Mouse (Mus musculus) adrenal gland, postnatal 10 days (tissue): ENCODE results near the gene Dido1. TPM values are rescaled to one million over a fixed set of nuclear protein-coding genes. Genes with fewer than 3 reads are reported as not detected.

Experiments
- DNase-seq: peaks from one replicate; pipeline ENCODE4 v3.0.0; 2021; ENCODE audit warnings: mixed read lengths
- total RNA-seq, 2 experiments: library from RNA; stranded (reverse); gene quantifications; 2 replicates each; pipeline ENCODE4 v1.2.3; 2021

Gene Dido1
- total RNA-seq, 2 experiments from 2014 or later = 41.1 to 55.9 TPM

DNA sequence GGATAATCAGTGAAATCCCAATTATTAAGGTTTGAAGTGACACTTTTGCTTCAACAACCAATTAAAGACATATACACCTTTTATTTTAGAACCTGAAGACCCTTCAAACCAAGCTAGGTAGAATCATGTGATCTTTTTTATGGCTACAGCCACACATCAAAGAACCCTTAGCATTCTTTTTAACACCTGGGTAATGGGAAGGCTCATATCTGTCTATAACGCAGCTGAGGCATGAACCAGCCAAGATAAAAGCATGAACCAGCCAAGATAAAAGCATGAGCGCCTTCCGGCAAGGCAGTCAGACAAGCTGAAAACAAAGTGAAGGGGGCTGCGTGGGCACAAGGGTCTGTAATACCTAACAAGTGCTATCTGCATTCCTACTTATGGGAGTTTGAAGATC, 25.8 kb downstream of the Dido1 start:
- DNase-seq = no peak

DNA sequence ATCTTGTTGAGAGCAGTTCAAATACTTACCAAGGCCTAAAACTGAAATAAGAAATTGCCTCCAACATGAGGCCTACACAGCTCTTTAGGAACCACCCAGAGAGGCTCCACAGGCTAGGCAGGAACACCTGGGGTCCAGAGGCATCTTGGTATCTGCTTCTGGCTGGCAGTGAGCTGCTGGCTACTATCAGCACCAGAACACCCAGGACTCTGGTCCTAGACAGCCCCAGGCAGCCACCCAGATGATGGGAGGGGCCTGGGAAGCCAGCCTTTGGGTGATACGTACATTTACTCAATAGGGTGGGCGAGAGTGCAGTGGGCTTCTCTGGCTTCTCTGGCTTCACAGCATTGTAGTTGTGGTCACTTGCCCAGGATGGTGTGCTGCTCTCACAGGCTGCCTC, 26.3 kb downstream of the Dido1 start:
- DNase-seq = no peak

DNA sequence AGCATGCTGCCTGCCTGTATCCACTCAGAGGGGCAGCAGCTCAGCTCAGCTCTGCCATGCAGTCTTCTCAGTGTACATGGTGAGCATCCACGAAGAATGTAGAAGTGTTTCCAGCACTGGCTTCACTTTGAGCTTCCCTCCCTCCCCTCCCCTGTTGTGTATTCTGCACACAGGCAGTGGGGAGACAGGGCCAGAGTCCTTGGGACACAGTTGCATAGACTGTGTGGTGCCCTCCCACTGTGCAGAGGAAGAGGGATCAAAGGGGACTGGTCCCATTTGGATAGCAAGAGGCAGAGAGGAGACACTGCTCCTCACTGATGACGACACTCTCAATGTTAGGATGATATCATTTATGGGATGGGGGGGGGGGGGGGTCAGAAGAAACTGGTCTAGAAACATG, 28.6 kb downstream of the Dido1 start:
- DNase-seq = no peak

DNA sequence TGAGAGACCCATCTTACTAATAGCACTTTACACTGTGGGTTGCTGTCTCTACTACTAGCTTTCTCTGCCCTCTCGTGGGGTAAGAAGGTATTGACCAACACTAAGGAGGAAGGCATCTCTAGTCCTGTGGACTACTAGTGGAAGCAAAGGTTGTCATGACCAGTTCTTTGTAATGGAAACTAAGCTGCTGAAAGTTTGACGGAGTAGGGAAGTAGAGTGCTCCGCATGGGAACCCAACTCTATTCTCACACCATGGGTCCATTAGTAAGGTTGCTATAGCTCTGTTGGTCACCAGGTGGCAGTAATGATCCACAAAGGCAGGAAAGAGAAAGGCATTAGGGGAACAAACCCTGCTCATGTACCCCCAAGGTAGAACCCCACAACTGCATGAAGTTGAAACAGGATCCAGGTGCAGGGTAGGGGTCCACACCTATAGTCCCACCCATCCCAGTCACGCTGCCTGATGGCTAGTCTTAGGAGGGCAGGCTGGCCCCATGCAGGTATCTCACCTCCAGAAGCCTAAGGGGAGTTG, 31.1 kb downstream of the Dido1 start:
- peak; percentile 73 for DNase-seq

DNA sequence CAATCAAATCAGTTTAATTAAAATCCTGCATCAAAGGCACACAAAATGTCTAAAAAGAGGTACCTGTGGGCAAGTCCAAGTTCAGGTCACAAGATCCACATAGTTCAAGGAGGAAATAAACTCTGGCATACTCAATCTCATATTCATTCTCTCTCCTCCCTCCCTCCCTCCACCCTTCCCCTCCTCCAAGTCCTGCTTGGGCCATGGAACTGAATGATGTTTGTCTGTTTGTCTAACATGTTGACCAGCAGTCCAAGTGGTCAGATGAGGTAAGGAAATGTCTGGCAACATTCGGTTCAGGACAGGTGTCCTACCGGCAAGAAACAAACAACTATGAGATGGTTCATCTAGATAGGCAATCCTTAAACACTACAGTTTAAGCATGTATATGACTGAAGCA, 33.1 kb downstream of the Dido1 start:
- DNase-seq = no peak

DNA sequence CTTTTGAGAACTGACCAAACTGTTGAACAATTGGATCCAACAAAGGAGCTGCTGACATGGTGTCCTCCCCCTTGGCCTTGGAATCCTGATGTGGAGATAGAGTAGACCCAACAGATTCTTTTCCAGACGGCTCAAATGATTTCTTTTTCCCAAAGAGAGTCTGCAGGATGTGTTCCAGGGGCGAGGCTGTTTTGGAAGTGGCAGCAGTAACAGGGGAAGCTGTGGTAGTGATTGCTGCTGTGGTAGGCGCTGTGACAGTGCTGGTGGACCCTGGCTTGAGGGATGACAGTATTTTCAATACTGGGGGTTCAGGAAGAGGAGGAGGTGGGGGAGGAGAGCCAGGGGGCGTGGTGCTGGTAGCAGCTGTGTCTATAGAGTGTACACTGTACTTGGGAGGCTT, 47.8 kb downstream of the Dido1 start:
- DNase-seq = no peak

DNA sequence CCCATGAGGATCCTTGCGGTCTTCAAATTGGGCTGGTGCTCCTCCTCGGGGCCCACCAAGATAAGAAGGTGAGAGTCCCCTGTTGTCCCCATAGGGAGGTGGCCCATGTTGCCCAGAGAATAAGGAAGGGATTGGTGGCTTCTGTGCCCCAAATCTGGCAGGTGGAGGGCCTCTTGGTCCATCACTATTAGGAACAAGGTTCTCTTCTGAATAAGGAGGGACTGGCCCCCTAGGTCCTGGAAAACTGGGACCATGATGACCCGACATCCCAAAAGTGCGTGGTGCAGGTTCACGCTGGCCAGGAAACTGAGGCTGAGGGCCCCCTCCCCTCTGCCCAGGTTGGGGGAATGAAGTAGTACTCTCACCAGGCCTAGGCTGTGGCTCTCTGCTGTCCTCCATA, 49.3 kb downstream of the Dido1 start:
- no peak for DNase-seq

DNA sequence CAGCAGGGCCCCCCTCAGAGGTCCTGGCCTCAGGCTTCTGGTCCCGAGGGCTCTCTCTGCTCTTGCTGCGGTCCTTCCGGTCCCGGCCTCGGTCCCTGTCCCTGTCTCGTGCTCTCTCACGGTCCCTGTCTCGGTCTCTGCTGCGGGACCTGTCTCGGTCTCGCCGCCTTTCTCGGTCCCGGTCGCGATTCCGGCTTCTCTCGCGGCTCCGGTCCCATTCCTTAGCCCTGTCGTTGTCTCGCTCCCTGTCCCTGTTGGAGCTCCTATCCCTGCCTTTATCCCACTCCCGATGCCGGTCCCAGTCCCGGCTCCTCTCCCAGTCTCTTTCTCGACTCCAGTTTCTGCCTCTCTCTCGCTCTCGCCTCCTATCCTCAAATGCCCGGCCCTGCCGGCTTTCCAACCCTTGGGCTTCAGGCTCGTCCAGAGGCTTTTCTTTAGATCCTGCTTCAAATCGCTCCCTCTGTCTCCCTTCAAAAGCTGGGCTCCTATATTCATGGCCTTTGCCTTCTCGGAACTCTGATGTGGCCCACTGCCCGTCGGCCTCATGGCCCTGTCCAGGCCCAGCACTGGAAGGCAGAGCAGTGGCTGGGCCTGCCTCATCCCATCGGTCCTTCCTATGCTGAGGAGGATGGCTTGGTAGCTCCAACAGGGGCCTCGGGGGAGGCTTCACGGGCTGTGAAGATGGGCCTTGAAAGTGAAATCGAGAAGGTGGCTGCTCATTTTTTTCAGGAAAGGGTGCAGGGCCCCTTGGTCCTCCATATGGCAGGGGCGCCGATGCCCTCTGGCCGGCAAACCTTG, 50.2 kb downstream of the Dido1 start:
- DNase-seq = peak; percentile 31

DNA sequence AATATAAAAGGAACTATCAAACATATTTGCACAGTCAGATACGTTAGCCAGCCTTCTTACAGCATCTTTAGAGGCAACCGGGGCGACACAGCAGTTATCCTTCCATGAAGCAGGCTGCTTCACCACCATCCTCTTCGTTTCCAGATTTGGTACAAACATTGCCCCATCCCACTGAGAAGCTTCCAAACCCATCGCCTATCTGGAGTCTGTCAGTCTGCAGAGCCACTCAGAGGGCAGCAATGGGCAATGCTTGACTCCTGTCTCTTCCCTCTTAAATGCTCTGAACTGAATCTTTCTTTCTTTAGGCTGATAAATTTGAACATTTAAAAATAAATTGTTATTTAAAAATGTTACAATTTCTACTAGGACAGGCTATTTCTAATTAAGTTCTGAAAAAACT, 51.4 kb downstream of the Dido1 start:
- no peak for DNase-seq

DNA sequence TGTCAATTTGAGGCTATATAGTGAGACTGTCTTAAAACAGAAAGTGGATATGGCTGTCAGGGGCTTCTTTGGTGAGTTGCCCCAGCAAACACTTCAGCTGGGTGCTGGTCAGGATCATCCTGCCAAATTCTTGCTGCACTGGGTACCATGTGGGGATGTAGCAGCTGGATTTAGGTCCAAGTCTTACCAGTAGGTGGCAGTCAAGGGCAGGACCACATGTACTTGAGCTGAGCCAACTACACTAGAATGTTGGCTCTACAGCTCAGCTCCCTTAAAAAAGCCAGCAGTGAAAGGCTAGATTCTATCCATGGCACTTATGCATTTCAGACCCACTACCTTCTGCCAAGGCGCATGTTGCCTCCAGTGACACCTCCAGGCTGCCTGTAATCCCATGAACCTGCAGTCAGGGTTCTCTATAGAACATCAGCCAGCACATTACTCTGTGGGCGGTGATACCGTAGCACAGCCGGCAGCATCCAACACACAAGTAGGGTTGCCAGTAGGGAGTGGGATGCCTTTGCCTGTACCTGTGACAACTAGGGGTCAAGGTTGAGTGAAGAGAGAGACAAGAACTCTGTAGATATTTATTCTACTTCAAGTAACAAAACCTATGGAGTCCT, 52.3 kb downstream of the Dido1 start:
- DNase-seq = peak; percentile 83

DNA sequence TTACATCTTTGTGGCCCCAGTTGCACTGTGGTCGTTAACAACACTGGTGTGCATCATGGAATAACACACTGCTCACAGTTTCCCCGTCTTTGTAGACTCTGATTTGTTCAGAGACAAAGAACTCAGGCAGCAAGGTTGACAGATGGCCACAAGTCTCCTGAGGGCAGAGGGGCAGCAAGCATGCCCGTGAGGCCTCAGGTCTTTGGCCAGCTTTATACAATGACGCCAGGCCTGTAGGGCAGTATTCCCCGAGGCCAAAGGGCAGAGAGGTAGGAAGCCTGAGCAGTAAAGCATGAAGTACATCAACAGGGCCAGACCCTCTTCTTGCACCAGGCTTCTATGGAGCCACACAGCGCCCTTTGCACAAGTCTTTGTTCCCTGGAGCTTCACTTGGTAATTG, 54.6 kb downstream of the Dido1 start:
- DNase-seq = no peak

DNA sequence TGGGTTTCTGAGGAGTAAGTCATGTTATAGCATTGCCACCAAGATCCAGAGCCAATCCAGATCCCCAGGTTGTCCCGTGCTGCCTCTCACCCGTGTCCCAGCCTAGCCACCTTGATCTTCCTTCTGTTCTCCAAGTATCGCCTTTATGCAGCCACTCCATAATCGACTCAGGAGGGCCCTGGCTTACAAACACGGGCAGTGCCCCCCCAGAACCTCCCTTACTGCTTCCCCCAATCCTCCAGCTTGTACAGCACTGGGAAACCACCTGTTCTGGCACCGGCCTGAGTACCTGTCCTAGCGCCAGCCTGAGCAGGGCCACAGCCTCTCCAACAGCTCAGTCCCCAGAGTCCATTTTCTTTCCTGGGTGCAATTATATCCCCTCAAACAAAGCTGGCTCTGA, 55.1 kb downstream of the Dido1 start:
- no peak for DNase-seq

DNA sequence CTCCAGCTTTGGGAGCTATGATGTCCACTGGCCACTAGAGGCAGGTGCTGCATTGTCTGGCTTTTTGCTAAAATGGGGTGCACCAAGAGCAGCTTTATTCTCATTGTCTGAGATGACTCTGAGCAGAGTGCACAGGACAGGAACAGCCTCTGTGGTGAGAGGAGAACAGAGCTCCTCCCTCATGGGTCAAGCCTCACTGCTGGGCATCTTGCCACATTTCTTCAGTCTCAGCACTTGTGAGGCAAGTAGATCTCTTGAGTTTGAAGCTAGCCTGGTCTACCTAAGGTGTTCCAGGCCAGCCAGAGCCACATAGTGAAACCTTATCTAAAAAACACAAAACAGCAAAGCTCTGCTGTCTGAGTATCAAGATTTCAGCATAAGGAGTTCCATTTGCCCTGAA, 63.0 kb downstream of the Dido1 start:
- no peak for DNase-seq

DNA sequence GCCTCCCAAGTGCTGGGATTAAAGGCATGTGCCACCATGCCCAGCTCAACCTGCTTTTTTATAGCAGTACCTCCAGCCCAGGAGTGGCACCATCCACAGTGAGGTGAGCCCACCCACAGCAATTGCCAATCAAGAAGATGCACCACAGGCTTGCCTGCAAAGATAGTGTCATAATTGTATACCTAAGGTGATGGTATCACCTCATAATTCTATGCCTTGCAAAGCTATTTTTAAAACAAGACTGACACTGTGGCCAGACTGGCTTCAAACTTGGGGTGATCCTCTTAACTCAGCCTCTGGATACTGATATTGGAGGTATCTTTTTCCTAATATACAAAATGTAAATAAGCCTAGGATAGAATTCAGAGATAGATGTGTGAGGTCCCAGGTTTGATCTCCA, 66.2 kb downstream of the Dido1 start:
- DNase-seq = no peak

DNA sequence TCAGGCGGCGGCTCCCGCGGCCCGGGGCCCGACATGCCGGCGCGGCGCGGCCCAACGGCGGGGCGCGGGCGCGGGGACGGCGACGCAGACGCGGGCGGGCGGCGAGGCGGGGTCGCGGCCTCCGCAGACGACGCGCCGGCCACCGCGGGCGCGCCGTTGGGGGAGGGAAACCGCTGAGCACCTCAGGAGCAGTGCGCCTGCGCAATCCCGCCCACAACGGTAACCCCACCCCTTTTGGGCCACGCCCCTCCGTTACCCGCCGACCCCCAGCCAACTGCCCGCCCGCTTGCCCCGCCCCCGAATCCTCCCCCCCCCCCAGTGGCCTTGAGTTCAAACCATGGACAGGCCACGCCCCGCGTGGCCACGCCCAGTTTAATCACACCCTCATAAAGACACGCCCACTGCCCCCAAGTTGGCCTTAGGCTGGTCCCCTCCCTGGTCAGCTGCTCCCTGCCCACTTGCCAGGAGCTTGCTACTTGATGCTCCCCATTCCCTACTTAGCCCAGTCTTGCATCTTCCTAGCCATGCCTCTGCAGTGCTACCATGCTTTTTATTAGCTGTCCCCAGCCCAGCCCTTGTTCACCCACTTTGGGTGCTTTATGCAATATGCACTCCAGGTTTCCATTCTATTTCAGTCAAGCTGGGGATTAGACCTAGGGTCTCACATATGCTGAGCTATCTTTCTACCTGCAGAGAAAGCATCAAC, 67.1 kb downstream of the Dido1 start, which contains the start of gene Tcfl5:
Gene Tcfl5 (minus strand): TSS at position 154 of the 706 bp plus-strand sequence.
- no peak for DNase-seq

DNA sequence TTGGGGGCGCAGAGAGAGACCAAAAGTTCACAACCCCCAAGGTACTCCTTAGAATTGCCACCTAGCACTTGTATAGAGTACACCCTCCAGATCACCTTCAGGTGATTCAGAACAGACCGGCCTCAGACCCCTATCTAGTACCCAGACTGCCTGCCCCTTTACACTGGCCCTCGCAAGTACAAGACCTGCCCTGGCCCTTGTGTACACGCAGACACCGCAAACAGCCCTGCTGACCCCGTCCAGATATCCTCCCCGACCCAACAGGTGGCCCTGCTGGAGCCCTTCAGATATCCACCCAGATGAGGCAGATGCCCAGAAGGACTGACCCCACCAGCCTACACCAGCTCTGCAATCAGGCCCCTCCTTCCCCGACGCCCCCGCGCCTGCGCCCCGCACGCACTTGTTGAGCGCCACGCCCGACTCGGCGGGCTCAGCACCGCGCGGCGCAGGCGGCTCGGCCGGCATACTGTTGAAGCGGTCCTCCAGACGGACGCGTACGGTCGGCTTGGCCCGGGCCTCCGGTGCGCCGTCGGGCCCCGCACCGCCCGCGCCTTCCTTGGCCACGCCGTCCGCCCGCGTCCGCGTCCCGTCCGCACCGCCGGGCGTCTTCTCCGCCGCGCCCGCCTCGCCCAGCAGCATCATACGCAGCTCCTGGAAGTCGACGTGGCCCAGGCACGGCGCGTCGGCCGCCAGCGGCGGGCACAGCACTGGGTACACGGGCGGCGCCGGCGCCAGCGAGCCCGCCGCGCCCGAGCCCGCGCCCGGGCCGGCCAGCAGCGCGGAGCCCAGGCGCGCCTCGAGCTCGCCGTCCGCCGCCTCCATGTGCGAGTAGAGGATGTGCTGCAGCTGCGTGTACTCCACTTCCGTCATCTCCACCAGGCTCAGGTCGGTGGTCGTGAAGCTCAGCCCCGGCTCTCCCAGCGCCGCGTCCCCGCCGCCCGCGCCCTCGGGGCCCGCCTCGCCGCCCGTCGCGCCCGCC, 67.9 kb downstream of the Dido1 start:
- no peak for DNase-seq

DNA sequence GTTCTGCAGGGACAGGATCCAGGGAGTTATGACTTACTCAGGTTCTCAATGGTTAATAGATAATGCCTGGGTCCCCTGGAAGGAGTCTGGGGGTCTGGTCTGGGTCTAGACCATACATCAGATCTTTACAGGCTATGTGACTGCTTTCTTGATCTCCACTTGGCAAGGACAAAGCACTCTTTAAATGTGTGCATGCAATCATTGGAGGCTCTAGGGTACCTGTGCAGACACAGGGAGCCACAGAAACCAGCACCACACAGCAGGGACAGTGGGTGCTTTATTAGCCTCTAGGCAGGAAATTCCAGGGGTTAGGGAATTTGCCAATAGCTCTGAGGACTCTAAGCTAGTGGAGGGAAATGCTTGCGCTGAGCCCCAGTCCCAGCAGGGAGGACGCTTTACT, 97.9 kb downstream of the Dido1 start:
- DNase-seq = no peak

DNA sequence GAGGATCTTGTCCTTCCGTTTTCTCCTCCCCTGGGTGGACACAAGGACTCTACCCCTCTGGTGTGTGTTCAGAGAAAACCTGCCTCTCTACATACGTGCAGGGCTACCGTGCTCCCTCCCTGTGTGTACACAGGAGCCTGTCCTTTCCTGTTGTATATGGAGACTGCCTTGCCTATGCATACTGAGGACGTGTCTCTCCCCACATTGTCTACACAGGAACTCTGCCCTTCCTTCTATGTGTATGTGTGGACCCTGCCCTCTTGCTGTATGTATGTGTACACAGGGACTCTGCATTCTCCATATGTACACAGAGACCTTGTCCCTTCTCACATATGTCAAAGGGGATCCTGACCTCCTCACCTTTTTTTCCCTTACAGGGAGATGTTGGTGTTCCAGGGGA, 99.5 kb downstream of the Dido1 start:
- no peak for DNase-seq
